Mouse (Mus musculus) splenic B cell, adult 2 months (primary cell): ENCODE measurements around the gene Phb.

Source experiments
- DNase-seq: peaks from one replicate; pipeline ENCODE4 v3.0.0-alpha.2; 2011; ENCODE audit warnings: low read depth, low spot score
- H3K27me3 ChIP-seq: 2 replicates; pipeline ENCODE4 v1.6.1; 2012; ENCODE audit warnings: mild to moderate bottlenecking, low read length, moderate library complexity, mixed read lengths; ENCODE audit not compliant: control insufficient read depth, poor library complexity, insufficient read depth, severe bottlenecking
- H3K36me3 ChIP-seq: 2 replicates; pipeline ENCODE4 v1.6.1; 2012; ENCODE audit warnings: mild to moderate bottlenecking, low read length, moderate library complexity, mixed read lengths; ENCODE audit not compliant: control insufficient read depth, poor library complexity, insufficient read depth, severe bottlenecking

Gene Phb

DNA sequence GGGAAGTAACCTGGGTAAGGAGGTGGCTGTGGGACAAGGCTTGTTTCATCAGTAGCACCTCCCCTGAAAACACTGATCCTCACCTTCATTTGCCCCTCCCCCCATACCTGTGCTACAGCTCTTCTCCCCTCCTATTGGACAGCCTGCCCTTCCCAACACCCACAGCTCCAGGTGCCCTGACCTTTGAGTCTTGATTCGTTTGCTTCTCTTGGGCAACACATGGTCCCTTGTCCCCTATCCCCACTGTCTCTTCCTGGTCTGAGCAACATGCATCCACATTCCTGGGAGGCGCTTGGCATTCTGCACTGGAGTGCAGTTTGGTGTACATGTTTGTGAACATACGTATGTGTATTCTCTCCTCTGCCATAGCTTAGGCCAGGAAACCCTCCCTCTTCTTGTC lies 16.2 kb downstream of the Phb start:
- no peak for DNase-seq
- H3K27me3 ChIP-seq: no peaks in the 10 kb centered on the region
- peaks cover 2% of the 10 kb centered on the region; the same call in 1 of the 2 replicates for H3K36me3 ChIP-seq

DNA sequence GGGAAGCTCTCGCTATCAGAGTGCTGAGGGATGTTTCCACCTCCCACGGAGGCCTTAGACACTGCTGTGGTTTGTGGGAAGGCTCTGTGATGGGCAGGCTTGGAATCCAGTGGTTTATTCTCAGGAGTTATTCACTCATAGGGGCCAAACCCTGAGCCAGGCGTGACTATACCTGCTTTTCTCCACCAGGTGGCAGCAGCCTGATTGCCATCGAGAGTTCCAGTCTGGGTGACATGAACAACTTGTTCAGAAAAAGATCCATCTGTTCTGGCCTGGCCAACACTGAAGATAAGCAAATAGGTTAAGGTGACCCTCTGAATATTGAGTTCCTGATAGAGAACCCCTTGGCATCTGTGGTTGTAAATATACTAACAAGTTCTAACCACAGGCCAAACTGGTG lies 19.3 kb downstream of the Phb start:
- no peaks in the 10 kb centered on the region for H3K27me3 ChIP-seq
- DNase-seq: peak; percentile 83
- 0 out of 2 replicates have a peak, but pooled peaks cover 2% of the 10 kb centered on the region for H3K36me3 ChIP-seq

DNA sequence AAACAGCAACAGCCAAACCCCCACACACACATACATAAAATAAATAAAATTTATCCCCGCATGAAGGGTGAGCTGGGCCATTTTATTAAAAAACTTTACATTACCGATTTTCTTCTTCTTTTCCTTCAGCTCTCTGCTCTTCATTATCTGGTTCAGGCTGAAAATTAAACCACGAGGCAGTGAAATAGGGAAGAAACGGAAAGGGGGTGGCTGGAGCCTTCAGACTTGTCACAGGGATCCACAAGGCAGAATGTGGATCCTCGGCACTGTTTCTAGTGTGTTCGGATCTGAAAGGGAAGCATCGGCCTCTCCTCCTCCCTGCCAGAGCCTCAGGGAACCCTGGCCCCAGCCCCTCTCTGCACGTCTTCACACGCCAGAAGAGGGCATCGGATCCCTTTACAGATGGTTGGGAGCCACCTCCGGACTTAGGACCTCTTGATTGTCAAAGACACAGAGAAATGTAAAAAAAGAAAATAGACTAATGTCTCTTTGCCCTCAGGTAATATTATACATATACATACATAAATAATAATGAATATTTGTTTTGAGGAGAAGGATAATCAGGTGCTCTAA lies 20.4 kb downstream of the Phb start:
- no peaks in the 10 kb centered on the region for H3K27me3 ChIP-seq
- no peaks in the 10 kb centered on the region for H3K36me3 ChIP-seq
- no peak for DNase-seq

DNA sequence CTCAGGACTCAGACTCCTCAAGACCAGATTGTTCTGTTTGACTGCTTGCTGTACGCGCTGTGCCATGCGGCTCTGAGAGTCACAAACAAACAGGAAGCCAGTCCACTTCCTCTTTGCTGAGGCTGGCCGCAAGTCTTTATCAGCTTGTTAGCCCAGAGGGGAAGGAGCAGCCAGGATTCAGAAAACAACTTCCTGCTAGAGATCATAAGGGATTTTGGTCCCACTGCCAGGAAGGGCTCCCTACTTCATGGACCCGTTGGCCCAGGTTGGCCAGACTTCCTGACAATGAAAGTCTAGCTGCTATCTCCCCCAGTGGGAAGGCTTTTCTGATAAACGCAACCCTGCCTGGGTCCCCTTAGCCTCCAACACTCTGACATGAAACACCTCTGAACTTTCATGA lies 21.8 kb downstream of the Phb start:
- Histone ChIP-seq H3K27me3 (no peaks in the 10 kb centered on the region), H3K36me3 (no peaks in the 10 kb centered on the region)
- peak; percentile 76 for DNase-seq

- Histone ChIP-seq H3K27me3 (no peaks in the 10 kb centered on the region), H3K36me3 (no peaks in the 10 kb centered on the region)
- DNase-seq: peak; percentile 26
Observed at GRCm38 (mm10) chr11:95688981-95689380, 22.2 kb downstream of the Phb start.

GRCm38 (mm10) chr11:95689544-95689943 lies 22.8 kb downstream of the Phb start:
- no peaks in the 10 kb centered on the region for H3K27me3 ChIP-seq
- no peaks in the 10 kb centered on the region for H3K36me3 ChIP-seq
- DNase-seq: no peak

GRCm38 (mm10) chr11:95698541-95698940 lies 31.8 kb downstream of the Phb start:
- Histone ChIP-seq H3K36me3 (no peaks in the 10 kb centered on the region; the same call in 1 of the 2 replicates), H3K27me3 (no peaks in the 10 kb centered on the region)
- DNase-seq: no peak

- no peaks in the 10 kb centered on the region for H3K27me3 ChIP-seq
- no peaks in the 10 kb centered on the region; the same call in 1 of the 2 replicates for H3K36me3 ChIP-seq
- DNase-seq: no peak
Observed at GRCm38 (mm10) chr11:95700778-95701739, 34.3 kb downstream of the Phb start.

- DNase-seq: no peak
- Histone ChIP-seq H3K27me3 (no peaks in the 10 kb centered on the region), H3K36me3 (no peaks in the 10 kb centered on the region; the same call in 1 of the 2 replicates)
Observed at GRCm38 (mm10) chr11:95704032-95704969, 37.5 kb downstream of the Phb start.

DNA sequence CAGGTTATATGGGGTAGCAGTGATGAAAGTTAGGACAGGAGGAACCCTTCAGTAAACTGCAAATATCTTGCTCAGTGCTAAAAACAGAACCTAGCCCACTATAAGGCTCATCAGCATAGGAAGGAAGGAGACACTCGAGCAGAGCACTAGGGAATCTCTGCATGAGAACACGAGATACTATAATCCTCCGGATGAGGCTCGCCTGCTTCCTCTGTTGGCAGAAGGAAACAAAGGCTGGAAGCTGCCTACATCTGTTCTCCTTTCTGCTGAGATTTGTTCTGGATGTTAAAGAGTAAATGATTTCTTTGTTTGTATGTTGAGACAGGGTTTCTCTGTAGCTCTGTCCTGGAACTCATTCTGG lies 38.2 kb downstream of the Phb start:
- Histone ChIP-seq H3K27me3 (no peaks in the 10 kb centered on the region), H3K36me3 (no peaks in the 10 kb centered on the region; the same call in 1 of the 2 replicates)
- no peak for DNase-seq

- Histone ChIP-seq H3K27me3 (no peaks in the 10 kb centered on the region), H3K36me3 (no peaks in the 10 kb centered on the region)
- no peak for DNase-seq
Observed at GRCm38 (mm10) chr11:95709534-95710040, 42.8 kb downstream of the Phb start.

GRCm38 (mm10) chr11:95710478-95710877 lies 43.7 kb downstream of the Phb start:
- no peaks in the 10 kb centered on the region for H3K27me3 ChIP-seq
- DNase-seq: no peak
- no peaks in the 10 kb centered on the region for H3K36me3 ChIP-seq

DNA sequence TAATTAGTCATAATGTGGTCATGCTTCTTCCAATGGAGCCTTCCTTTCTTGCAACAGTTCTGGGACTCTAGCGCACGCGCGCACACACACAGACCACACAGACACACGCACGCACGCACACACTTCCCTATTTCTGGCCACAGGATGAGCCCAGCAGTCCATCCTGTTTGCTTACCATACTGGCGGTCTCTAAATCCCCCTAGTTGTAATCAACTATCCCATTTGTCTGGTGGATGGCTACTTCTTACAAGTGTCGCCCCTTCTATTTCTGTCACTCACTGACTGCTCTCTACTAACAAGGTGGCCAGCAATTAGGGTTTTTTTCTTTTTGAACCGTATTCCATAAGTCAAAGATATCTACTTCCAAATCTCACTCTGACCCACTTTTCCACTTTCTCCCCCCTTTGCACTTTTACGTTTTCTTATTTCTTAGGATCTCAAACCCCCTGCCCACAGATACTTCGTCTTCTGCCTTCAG lies 45.4 kb downstream of the Phb start:
- no peaks in the 10 kb centered on the region for H3K27me3 ChIP-seq
- no peaks in the 10 kb centered on the region for H3K36me3 ChIP-seq
- peak; percentile 76 for DNase-seq

GRCm38 (mm10) chr11:95712563-95713224 lies 45.9 kb downstream of the Phb start, which contains the start of gene Zfp652:
TSS of gene Zfp652 (plus strand) at chr11:95712673.
- H3K36me3 ChIP-seq: no peaks in the 10 kb centered on the region
- no peaks in the 10 kb centered on the region for H3K27me3 ChIP-seq
- peak; percentile 97 for DNase-seq
